Mouse (Mus musculus) neural tube, embryonic 11.5 days (tissue): Measurements from ENCODE around the gene Trpv5. TPM values are rescaled to one million over a fixed set of nuclear protein-coding genes. Genes with fewer than 3 reads are reported as not detected.

ENCODE experiments used
- ATAC-seq: fragments of 200-750 bp; cut with Nextera tagmentation; 2 replicates; pipeline ENCODE4 v1.8.0; 2017; ENCODE audit warnings: moderate number of reproducible peaks, mild to moderate bottlenecking, moderate TSS enrichment, moderate library complexity; ENCODE audit not compliant: insufficient read depth, low FRiP score, low TSS enrichment
- DNase-seq: peaks from one replicate; pipeline ENCODE4 v3.0.0-alpha.2; 2015; ENCODE audit warnings: low spot score
- H3K27ac ChIP-seq: fragments of 300-500 bp; sonication (generic); 2 replicates; pipeline ENCODE4 v1.5.1; 2014; ENCODE audit warnings: low read depth, mild to moderate bottlenecking, low read length
- H3K27me3 ChIP-seq: fragments of 300-500 bp; sonication (generic); 2 replicates; pipeline ENCODE4 v1.6.1; 2014; ENCODE audit warnings: mild to moderate bottlenecking, low read length, mixed read lengths; ENCODE audit not compliant: control insufficient read depth, insufficient read depth
- H3K36me3 ChIP-seq: fragments of 300-500 bp; sonication (generic); 2 replicates; pipeline ENCODE4 v1.6.1; 2014; ENCODE audit warnings: mild to moderate bottlenecking, low read length, moderate library complexity, mixed read lengths; ENCODE audit not compliant: control insufficient read depth, insufficient read depth
- H3K4me1 ChIP-seq: fragments of 300-500 bp; sonication (generic); 2 replicates; pipeline ENCODE4 v1.6.1; 2014; ENCODE audit warnings: low read length, mixed read lengths; ENCODE audit not compliant: control insufficient read depth, insufficient read depth
- H3K4me2 ChIP-seq: fragments of 300-500 bp; sonication (generic); 2 replicates; pipeline ENCODE4 v1.6.1; 2014; ENCODE audit warnings: low read depth, mild to moderate bottlenecking, moderate library complexity
- H3K4me3 ChIP-seq: fragments of 300-500 bp; sonication (generic); 2 replicates; pipeline ENCODE4 v1.5.1; 2014; ENCODE audit warnings: low read depth, low read length
- H3K9ac ChIP-seq: fragments of 300-500 bp; sonication (generic); 2 replicates; pipeline ENCODE4 v1.6.1; 2014; ENCODE audit warnings: mild to moderate bottlenecking, low read length
- H3K9me3 ChIP-seq: fragments of 300-500 bp; sonication (generic); 2 replicates; pipeline ENCODE4 v1.6.1; 2016; ENCODE audit warnings: low read length; ENCODE audit not compliant: control insufficient read depth
- WGBS: fragments of 180-500 bp; shearing (Covaris S2); extraction: QIAGEN DNeasy Blood & Tissue Kit; methylation state at CpG from one replicate; pipeline ENCODE4 v1.1.7; 2014; 5-methylcytosine and 5-hydroxymethylcytosine counted together
- polyA plus RNA-seq: library from polyadenylated mRNA; unstranded; fragments of >200 nt; fragmentation: Nextera tagmentation; extraction: Ambion mirVana; gene quantifications from 2 replicates; pipeline ENCODE4 v1.2.1, GENCODE M21; 2014

The Trpv5 gene
- polyA plus RNA-seq, 1 experiment from 2014 or later = not detected

- peak overlapping the region; percentile 55 for H3K4me3 ChIP-seq
- ATAC-seq = no peak
- 24% methylated on average over 4 of the region's 4 CpGs for WGBS
- DNase-seq = no peak
- H3K36me3 ChIP-seq = no peaks in the 10 kb centered on the region
- H3K27ac ChIP-seq = no peak overlapping the region
- H3K9me3 ChIP-seq = no peaks in the 10 kb centered on the region
- H3K27me3 ChIP-seq = no peaks in the 10 kb centered on the region
- H3K9ac ChIP-seq = peak overlapping the region; percentile 67
- H3K4me2 ChIP-seq = peak overlapping the region; percentile 91
- H3K4me1 ChIP-seq = 0 out of 2 replicates have a peak, but pooled peaks cover 5% of the 10 kb centered on the region
Observed at GRCm38 (mm10) chr6:41606214-41606613, 74.4 kb downstream of the Trpv5 start.

GRCm38 (mm10) chr6:41605794-41606104 is 74.8 kb downstream of the Trpv5 start:
- Histone ChIP-seq H3K9ac (peak overlapping the region; percentile 67), H3K4me2 (peak overlapping the region; percentile 91), H3K4me3 (peak overlapping the region; percentile 55), H3K27ac (no peak overlapping the region), H3K27me3 (no peaks in the 10 kb centered on the region), H3K36me3 (no peaks in the 10 kb centered on the region), H3K9me3 (no peaks in the 10 kb centered on the region), H3K4me1 (0 out of 2 replicates have a peak, but pooled peaks cover 5% of the 10 kb centered on the region)
- peak; percentile 60 for ATAC-seq
- WGBS = 0% methylated on average over 7 of the region's 7 CpGs
- peak; percentile 16 for DNase-seq

GRCm38 (mm10) chr6:41605061-41605793 is 75.3 kb downstream of the Trpv5 start, which contains the start of gene Ephb6:
Gene Ephb6, plus strand, starts transcription at chr6:41605482.
- Histone ChIP-seq H3K4me2 (peak within 1 kb of the TSS; percentile 91), H3K9me3 (no peaks in the 10 kb centered on the region), H3K27me3 (no peaks in the 10 kb centered on the region), H3K27ac (peak within 1 kb of the TSS; percentile 63), H3K4me1 (0 out of 2 replicates have a peak, but pooled peaks cover 5% of the 10 kb centered on the region), H3K9ac (peak within 1 kb of the TSS; percentile 67), H3K4me3 (peak within 1 kb of the TSS; percentile 55), H3K36me3 (no peaks in the 10 kb centered on the region)
- under 1% methylated on average over 61 of the region's 68 CpGs for WGBS
- DNase-seq (peak; percentile 89), ATAC-seq (peak; percentile 95)

GRCm38 (mm10) chr6:41604401-41605050 is 76.0 kb downstream of the Trpv5 start:
- no peaks in the 10 kb centered on the region for H3K9me3 ChIP-seq
- 0 out of 2 replicates have a peak, but pooled peaks cover 5% of the 10 kb centered on the region for H3K4me1 ChIP-seq
- H3K27ac ChIP-seq = peak overlapping the region; percentile 58; the same call in 1 of the 2 replicates
- peak overlapping the region; percentile 67 for H3K9ac ChIP-seq
- H3K4me2 ChIP-seq = peak overlapping the region; percentile 91
- DNase-seq (peak; percentile 76), ATAC-seq (peak; percentile 73)
- no peaks in the 10 kb centered on the region for H3K27me3 ChIP-seq
- peak overlapping the region; percentile 55 for H3K4me3 ChIP-seq
- H3K36me3 ChIP-seq = no peaks in the 10 kb centered on the region
- under 1% methylated on average over 23 of the region's 23 CpGs for WGBS

Other genes starting within 250 kb of the Trpv5 start
- gene Gm10334, start 234.6 kb downstream of the Trpv5 start, polyA plus RNA-seq = not detected in 2 replicates
- gene Prss1, start 221.8 kb downstream of the Trpv5 start, polyA plus RNA-seq = not detected in 2 replicates
- gene Prss2, start 159.0 kb downstream of the Trpv5 start, polyA plus RNA-seq = not detected in 2 replicates
- 10.4 and 10.8 TPM in 2 replicates for gene Ephb6, start 75.3 kb downstream of the Trpv5 start, polyA plus RNA-seq
- 0.31 and 0.37 TPM in 2 replicates for gene Trpv6, start 44.4 kb downstream of the Trpv5 start, polyA plus RNA-seq
- not detected in 2 replicates for gene Llcfc1, start 3.7 kb upstream of the Trpv5 start, polyA plus RNA-seq
- 7.7 and 9.4 TPM in 2 replicates for gene Kel, start 23.6 kb upstream of the Trpv5 start, polyA plus RNA-seq
- gene Olfr459, start 94.4 kb upstream of the Trpv5 start, polyA plus RNA-seq = not detected in 2 replicates
- gene Pip, start 166.8 kb upstream of the Trpv5 start, polyA plus RNA-seq = not detected in 2 replicates
- gene Sval2, start 172.2 kb upstream of the Trpv5 start, polyA plus RNA-seq = not detected in 2 replicates